Mouse (Mus musculus) granulocyte monocyte progenitor cell, adult 5-6 weeks (primary cell): ENCODE measurements at regions not wholly inside any gene's neighbourhood (a gene's known extent, or its start where the extent isn't known, plus 50 kb on each side); places are given as distances from the start of the nearest gene placed in this dataset.

Experiments used
- ATAC-seq: replicated peaks from 2 replicates; pipeline ENCODE4 v1.8.0; 2016; ENCODE audit warnings: mild to moderate bottlenecking, moderate TSS enrichment, inconsistent platforms; ENCODE audit not compliant: poor library complexity, severe bottlenecking

DNA sequence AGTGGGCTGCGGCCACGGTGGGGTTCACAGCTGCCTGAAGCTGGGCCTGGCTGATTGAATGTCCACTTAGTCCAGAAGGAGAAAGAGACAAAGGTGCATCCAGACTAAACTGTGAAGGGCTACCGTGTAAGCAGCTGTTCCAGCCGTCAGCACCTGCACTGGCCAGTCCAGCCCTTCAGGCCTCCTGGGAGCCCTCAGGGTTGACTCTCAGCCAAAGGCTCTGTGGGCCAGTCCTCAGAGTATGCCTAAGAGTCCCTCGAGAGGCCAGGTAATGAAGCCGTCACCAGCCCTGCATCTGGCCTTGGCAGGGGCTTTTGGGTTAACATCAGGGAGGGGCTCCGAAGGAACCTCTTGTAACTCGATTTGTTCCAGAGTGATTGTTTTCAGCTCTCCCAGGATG lies 187.4 kb downstream of the Gpd2 start:
- ATAC-seq, result peak; percentile 16; the same call in 1 of the 2 replicates

DNA sequence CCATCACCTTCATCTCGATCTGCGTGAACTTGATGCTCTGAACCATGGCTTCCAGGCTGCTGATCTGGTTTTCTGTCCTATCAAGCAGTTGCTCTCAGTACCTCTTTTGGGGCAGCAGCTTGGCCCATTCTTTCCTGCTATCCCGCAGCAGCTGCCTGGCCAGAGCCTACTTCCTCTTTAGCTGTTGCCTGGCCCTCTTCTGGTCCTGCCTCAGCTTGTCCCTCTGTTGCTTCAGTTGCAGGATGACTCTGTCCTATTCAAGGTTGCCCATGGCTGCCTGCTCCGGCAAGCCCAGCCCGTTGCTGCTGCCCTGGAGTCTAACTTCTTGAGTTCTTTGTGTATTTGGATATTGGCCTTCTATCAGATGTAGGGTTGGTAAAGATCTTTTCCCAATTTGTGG lies 188.0 kb downstream of the Gpd2 start:
- peak; percentile 100 for ATAC-seq

DNA sequence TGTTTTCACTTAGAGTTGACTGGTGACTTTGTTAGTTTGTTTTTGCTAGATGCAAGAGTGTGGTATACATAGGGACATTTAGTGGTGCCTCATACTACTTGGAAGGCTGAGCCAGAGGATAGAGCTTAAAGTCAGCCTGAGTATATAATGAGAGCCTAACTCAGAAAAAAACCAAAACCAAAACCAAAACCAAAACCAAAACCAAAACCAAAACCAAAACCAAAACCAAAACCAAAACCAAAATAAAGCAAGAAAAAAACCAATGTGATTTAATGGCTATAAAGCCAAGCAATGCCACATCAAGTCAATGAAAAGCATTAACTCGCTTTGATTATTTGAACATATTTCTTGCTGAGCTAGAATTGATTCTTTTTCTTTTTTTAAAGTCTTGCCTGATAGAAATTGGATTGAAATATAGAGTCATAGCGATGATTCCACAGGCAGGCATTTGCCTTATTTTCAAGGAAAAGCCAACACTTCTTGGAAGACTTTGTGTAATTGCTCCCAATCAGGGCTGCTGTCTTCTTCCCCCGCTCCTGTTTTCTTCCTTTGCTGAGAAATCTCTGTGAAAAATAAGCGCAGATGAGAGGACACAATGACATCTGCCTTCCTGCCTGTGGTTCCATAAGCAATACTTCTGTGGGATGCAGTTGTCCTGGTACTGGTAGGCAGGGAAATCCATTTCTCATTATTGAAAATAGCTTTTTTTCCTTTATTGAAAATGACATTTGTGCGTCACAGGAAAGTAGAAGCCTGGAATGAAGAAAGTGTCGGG lies 213.7 kb downstream of the Gpd2 start:
- ATAC-seq, result no peak

GRCm38 (mm10) chr2:57453896-57454679 lies 216.7 kb downstream of the Gpd2 start:
- no peak for ATAC-seq

DNA sequence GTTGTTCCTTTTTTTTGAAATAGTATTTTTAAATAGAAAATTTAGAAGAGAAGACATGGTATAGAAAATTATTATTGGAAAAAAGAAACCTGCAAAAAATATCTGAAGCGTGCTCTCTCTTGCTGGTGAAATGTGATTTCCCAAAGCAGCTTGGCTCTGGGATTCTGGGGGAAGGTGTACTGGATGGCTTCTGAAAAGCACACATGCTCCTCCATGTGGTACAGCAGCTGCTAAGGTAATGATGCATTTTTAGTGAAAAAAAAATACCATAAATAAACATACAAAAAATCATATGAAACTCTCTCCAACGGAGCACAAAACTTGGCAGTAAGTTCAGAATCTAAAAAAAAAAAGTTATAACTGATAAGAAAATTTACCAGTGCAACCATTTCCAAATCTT lies 222.5 kb downstream of the Gpd2 start:
- no peak for ATAC-seq

DNA sequence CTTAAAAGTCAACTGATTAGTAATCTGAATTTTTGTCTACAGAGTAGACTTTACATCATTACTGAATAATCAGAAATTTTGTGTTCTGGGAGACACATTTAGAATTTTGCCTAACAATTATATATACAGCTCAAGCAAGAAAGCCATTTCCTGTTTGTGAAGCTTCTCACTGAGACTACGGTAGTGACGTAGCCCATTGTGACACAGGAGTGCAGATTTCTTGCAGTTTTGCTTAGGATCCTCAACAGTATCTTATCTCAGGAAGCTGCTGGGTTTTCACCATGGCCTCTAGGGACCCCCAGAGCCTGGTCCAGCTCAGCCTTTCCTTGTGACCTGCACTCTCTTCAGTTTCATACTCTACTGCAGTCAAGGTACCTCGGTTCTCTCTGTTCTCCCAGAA lies 236.4 kb downstream of the Gpd2 start:
- peak; percentile 74 for ATAC-seq

GRCm38 (mm10) chr2:57492116-57492515 lies 254.7 kb downstream of the Gpd2 start:
- ATAC-seq, result peak; percentile 50

DNA sequence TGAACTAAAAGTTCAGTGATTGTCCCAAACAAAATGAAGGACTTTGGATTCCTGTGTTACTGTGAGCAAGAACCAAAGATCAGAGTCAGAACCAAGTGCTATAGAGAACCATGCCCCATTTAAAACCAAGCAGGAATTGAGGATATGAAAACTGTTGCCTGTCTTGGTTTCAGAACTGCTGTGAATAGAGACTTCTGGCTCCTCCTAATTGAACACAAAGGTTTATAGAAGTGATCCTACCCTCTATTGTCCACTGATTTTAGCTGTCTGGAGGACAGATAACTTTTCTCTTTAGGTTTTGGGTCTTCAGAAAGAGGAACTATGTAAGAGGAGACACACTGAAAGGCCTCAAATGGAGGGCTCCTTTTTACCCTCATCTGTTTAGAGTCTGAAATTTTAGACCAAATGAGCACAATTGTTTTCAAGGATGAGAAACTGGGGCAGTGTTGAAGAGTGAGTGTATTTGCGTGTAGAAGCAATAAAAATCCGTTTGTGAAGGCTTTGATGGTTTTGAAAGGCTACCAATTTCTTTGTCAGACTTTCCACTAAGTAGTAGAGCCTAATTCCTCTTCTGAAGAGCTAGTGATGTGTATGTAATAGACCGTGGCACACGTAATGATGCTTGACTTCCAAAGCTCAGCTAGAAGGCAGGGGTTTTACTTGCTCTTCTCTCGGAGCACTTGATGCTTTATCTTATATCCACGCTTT lies 255.6 kb downstream of the Gpd2 start:
- ATAC-seq, result peak; percentile 67

DNA sequence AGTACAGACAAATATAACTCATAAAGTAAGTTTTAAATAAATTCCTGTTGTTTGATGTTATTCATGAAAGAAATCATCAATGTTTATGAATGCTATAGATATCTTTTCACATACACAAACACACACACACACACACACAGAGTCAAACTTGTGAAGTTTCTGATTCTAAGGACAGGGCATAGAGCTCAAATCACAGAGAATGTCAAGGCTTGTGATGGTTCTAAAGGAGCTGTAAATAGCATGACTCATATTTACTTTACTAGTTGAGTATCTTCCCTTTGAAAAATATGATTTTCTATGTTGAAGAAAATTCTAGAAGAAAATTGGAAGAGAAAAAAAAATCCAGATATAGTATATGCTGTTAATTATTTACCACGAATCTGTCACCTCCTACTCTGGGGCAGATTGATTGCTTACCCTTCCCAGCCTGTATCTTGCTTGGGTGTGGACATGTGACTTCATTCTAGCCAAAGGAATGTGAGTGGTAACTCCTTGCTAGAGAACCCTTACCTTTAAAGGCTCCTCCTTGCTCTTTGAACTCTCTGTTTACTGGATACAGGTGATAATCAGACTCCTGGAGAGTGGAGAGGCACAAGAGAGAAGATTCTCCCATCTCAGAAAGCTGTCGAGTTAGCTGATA lies 259.0 kb downstream of the Gpd2 start:
- ATAC-seq, result no peak

DNA sequence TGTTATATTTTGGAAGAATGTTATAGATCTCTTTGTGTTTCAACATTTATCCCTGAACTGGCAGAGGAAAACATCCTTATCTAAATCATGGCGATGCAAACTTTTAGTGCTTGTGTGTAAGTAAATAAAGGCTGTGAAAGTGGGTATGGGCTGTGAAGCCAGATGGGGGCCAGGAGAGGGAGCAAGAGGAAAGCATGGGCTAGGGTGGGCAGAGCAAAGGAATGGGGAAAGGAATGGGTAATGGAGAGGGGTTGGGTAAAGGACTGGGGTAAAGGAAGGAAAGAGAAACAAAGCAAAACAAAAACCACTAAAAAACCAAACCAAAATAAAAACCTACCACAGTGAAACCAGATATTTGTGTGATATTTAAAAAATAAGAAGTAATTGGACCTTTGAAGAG lies 260.5 kb downstream of the Gpd2 start:
- ATAC-seq, result peak; percentile 48; the same call in 1 of the 2 replicates

- ATAC-seq, result peak; percentile 85
Measured at GRCm38 (mm10) chr2:57504678-57505077, 267.2 kb downstream of the Gpd2 start.

DNA sequence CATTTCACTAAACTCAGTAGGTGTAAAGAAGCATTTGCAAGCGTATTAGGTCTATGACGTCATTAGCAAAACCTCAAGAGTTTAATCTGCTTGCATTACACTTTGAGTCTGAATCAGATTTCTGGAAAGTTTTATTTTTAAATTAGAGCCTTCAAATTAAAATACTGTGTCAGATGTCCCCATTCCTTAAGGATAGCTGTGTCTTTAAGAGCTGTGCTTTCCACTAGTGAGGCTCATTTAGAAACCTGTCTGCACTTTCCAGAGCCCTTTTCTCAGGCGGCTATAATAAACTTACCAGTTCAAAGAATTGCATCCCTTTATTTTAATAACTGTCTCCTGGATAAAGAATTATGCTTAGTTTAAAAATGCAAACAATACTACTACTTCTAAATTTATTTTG lies 285.0 kb downstream of the Gpd2 start:
- ATAC-seq, result no peak

- ATAC-seq, result no peak
Measured at GRCm38 (mm10) chr2:57522983-57523382, 285.5 kb downstream of the Gpd2 start.

DNA sequence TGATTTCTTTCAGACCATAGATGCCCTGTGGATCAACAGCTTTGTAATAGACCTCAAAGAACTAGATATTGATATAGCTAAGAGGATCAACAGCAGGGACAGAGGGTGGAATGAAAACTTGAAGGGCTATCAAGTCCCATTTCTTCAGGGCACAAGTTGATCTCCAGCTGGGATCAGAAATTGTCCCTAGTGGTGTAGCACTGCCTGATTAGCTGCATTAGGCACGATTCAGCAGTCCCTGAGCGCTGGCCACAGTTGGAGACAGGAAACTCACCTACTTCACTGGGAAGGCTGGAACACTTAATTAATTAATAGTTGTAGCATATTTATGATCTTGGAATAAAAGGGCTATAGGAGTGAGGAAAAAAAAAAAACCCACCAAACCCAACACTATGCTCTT lies 290.5 kb downstream of the Gpd2 start:
- ATAC-seq, result no peak

GRCm38 (mm10) chr2:57539842-57540241 lies 302.4 kb downstream of the Gpd2 start:
- ATAC-seq, result no peak

GRCm38 (mm10) chr2:57565258-57565657 lies 327.8 kb downstream of the Gpd2 start:
- peak; percentile 43 for ATAC-seq

DNA sequence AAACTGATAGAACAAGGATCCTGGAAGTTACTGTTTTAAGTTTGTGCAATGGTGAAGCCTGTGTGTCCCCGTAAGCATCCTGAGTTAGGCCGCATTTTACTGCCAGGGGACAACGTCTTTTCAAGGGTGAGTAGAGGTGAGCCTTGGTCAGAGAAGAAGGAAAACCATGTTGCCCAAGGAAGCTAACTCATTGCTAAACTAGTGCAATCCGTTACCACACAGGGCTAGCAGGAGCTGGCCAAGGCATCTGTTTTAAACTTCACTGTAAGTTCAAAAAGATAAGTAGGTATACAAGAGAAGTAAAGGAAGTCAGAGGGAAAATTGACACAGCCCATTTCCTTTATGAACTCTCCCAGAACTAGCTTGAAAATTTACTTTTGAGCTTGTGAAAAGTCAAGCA lies 328.7 kb downstream of the Gpd2 start:
- peak; percentile 94 for ATAC-seq

- ATAC-seq, result no peak
Measured at GRCm38 (mm10) chr2:57567183-57567582, 329.7 kb downstream of the Gpd2 start.

GRCm38 (mm10) chr2:57587065-57587464 lies 349.6 kb downstream of the Gpd2 start:
- ATAC-seq, result peak; percentile 100

GRCm38 (mm10) chr2:57593558-57593957 lies 356.1 kb downstream of the Gpd2 start:
- peak; percentile 79 for ATAC-seq
